Mouse (Mus musculus) ES-E14 (cell line): ENCODE results near the gene Terb1. TPM values are rescaled to one million over a fixed set of nuclear protein-coding genes. Genes with fewer than 3 reads are reported as not detected.

Source experiments
- DNase-seq: peaks from one replicate; pipeline ENCODE4 v3.0.0-alpha.2; 2013; ENCODE audit warnings: low read depth, low spot score
- H3K27ac ChIP-seq: 2 replicates; pipeline ENCODE4 v1.5.1; 2012; ENCODE audit warnings: low read depth, mild to moderate bottlenecking, low read length, moderate library complexity, mixed read lengths; ENCODE audit not compliant: poor library complexity, insufficient read depth, severe bottlenecking
- H3K36me3 ChIP-seq: 2 replicates; pipeline ENCODE4 v1.6.1; 2012; ENCODE audit warnings: mild to moderate bottlenecking, low read length, moderate library complexity, mixed read lengths; ENCODE audit not compliant: control insufficient read depth, poor library complexity, insufficient read depth, severe bottlenecking
- H3K4me1 ChIP-seq, 2 experiments: fragments of 150-350 bp in 1 of 2; sonication (generic) in 1 of 2; 2 replicates each; pipeline ENCODE4 v1.6.1; 2012; ENCODE audit warnings: low read length in 2 of 2, mild to moderate bottlenecking in 1 of 2, mixed read lengths in 1 of 2; ENCODE audit not compliant: control insufficient read depth in 2 of 2, insufficient read depth in 2 of 2, poor library complexity in 1 of 2
- H3K4me3 ChIP-seq, 2 experiments: fragments of 150-350 bp in 1 of 2; sonication (generic) in 1 of 2; 2 replicates each; pipeline ENCODE4 v1.5.1; 2012; ENCODE audit warnings: low read length in 2 of 2, low read depth in 1 of 2, mild to moderate bottlenecking in 1 of 2, mixed read lengths in 1 of 2; ENCODE audit not compliant: insufficient read depth in 1 of 2, poor library complexity in 1 of 2, severe bottlenecking in 1 of 2
- H3K9ac ChIP-seq: 2 replicates; pipeline ENCODE4 v1.6.1; 2012; ENCODE audit warnings: low read depth, mild to moderate bottlenecking, low read length, mixed read lengths; ENCODE audit not compliant: poor library complexity, insufficient read depth, severe bottlenecking
- H3K9me3 ChIP-seq: fragments of 150-350 bp; sonication (generic); 2 replicates; pipeline ENCODE4 v1.6.1; 2012; ENCODE audit warnings: low read depth, mild to moderate bottlenecking, low read length; ENCODE audit not compliant: control insufficient read depth, insufficient read depth
- CHD2 ChIP-seq: IDR thresholded peaks from 2 replicates; pipeline ENCODE4 v1.6.1; 2014; ENCODE audit warnings: mild to moderate bottlenecking, low read depth, low read length, inconsistent platforms
- HCFC1 ChIP-seq: IDR thresholded peaks from 2 replicates; pipeline ENCODE4 v1.6.1; 2012; ENCODE audit warnings: low read length, inconsistent platforms, borderline replicate concordance; ENCODE audit not compliant: insufficient read depth
- MAFK ChIP-seq: IDR thresholded peaks from 2 replicates; pipeline ENCODE4 v1.6.1; 2014; ENCODE audit warnings: mild to moderate bottlenecking, low read depth, low read length, inconsistent platforms; ENCODE audit not compliant: insufficient read depth
- ZC3H11A ChIP-seq: IDR thresholded peaks from 2 replicates; pipeline ENCODE4 v1.6.1; 2012; ENCODE audit warnings: low read depth, mild to moderate bottlenecking, inconsistent platforms, low read length, borderline replicate concordance
- ZNF384 ChIP-seq: IDR thresholded peaks from 2 replicates; pipeline ENCODE4 v1.6.1; 2012; ENCODE audit warnings: low read depth, low read length, inconsistent platforms
- in situ Hi-C, 2 experiments: fragments of 600-800 bp; cut with MboI; formaldehyde crosslinking; loops; one replicate each; pipeline ENCODE4 v1.15.1; 2025; ENCODE audit warnings: low sequenced_read_pairs in 2 of 2, inconsistent platforms in 1 of 2; ENCODE audit not compliant: unreplicated experiment in 2 of 2
- total RNA-seq: library from RNA; depleted of rRNA; stranded (reverse); fragments of 300-350 nt; gene quantifications from 2 replicates; pipeline ENCODE4 v1.2.3, GENCODE M21; 2012

Terb1 gene
- total RNA-seq, 1 experiment: 0.45 TPM

- TF ChIP-seq ZC3H11A (no peak), CHD2 (no peak), HCFC1 (no peak), ZNF384 (no peak), MAFK (no peak)
- H3K9me3 ChIP-seq: no peaks in the 10 kb centered on the region
- no peaks in the 10 kb centered on the region; the same call in 1 of the 2 replicates for H3K36me3 ChIP-seq
- no peak overlapping the region for H3K4me3 ChIP-seq
- in situ Hi-C loops: no loop called here
- H3K27ac ChIP-seq: no peak overlapping the region
- no peak overlapping the region for H3K9ac ChIP-seq
- peaks cover 0 to 2% of the 10 kb centered on the region in 2 experiments; a peak in 1 of 4 replicates for H3K4me1 ChIP-seq
- DNase-seq: no peak
Observed at GRCm38 (mm10) chr8:104510134-104510533, 424 bp upstream of the Terb1 start.

GRCm38 (mm10) chr8:104479091-104479490, 30.6 kb downstream of the Terb1 start:
- TF ChIP-seq ZC3H11A (no peak), HCFC1 (no peak), MAFK (no peak), CHD2 (no peak), ZNF384 (no peak)
- DNase-seq: no peak
- Histone ChIP-seq H3K9me3 (no peaks in the 10 kb centered on the region), H3K9ac (no peak overlapping the region), H3K4me1 (no peaks in the 10 kb centered on the region), H3K36me3 (no peaks in the 10 kb centered on the region), H3K27ac (no peak overlapping the region), H3K4me3 (no peak overlapping the region)
- in situ Hi-C loops: no loop called here

- Histone ChIP-seq H3K4me1 (no peaks in the 10 kb centered on the region), H3K9ac (no peak overlapping the region), H3K27ac (no peak overlapping the region), H3K4me3 (no peak overlapping the region), H3K9me3 (no peaks in the 10 kb centered on the region), H3K36me3 (no peaks in the 10 kb centered on the region)
- DNase-seq: no peak
- in situ Hi-C loops: no loop called here
- TF ChIP-seq ZNF384: no peak
- TF ChIP-seq CHD2: no peak
- no peak for TF ChIP-seq MAFK
- no peak for TF ChIP-seq ZC3H11A
- TF ChIP-seq HCFC1: no peak
Observed at GRCm38 (mm10) chr8:104472465-104472864, 37.2 kb downstream of the Terb1 start.

GRCm38 (mm10) chr8:104467463-104467862, 42.2 kb downstream of the Terb1 start:
- no peak overlapping the region for H3K27ac ChIP-seq
- no peaks in the 10 kb centered on the region for H3K9me3 ChIP-seq
- H3K9ac ChIP-seq: no peak overlapping the region
- in situ Hi-C loops: no loop called here
- H3K4me1 ChIP-seq: no peaks in the 10 kb centered on the region
- no peaks in the 10 kb centered on the region for H3K36me3 ChIP-seq
- DNase-seq: no peak
- H3K4me3 ChIP-seq: no peak overlapping the region
- TF ChIP-seq ZC3H11A (no peak), MAFK (no peak), HCFC1 (no peak), ZNF384 (no peak), CHD2 (no peak)

GRCm38 (mm10) chr8:104452177-104452576, 57.5 kb downstream of the Terb1 start:
- H3K36me3 ChIP-seq: no peaks in the 10 kb centered on the region
- TF ChIP-seq ZC3H11A (no peak), HCFC1 (no peak), CHD2 (no peak), MAFK (no peak), ZNF384 (no peak)
- H3K9me3 ChIP-seq: no peaks in the 10 kb centered on the region
- DNase-seq: no peak
- no peak overlapping the region for H3K4me3 ChIP-seq
- no peaks in the 10 kb centered on the region for H3K4me1 ChIP-seq
- no peak overlapping the region for H3K9ac ChIP-seq
- in situ Hi-C loops: no loop called here
- 0 out of 2 replicates have a peak overlapping the region, but pooled peaks have one; percentile 22 for H3K27ac ChIP-seq
